Mouse (Mus musculus): ENCODE measurements at regions not wholly inside any gene's neighbourhood (a gene's known extent, or its start where the extent isn't known, plus 50 kb on each side); places are given as distances from the start of the nearest gene placed in this dataset.

DNA sequence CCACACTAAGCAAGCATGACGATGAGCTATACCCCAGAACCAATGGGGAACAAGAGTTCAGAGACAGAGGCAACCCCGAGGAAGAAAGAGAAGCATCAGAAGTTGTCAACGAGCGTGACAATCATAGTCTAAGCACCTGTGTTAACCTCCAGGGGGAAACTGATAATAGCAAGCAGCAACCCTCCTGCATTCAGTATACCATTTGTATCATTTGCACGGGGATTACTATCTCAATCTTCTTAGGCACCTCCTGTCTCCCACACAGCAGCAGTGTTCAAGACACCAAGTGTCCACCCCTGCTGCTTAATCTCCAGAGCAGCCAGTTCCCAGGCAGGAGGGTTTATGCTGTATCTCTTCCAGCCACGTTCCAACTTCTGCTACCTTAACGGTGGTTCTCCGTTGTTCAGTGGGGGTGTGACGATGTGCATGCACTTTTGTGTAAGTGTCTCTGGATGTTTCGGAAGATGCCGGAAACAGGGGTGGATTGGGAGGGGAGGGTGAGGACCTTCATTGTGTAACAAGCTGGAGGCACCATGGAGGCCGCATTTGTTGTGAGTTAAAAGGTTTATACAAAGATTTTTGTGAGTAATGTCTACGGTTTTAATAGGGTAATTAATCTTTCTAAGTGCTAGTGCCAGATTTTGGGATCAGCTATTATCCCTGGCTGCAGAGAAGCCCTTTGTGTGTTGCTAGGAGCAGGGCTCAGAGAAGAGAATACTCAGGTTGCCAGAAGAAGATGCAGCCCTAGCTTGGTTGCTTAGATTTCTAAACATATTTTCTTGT is 245.8 kb downstream of the Rnf144b start:
- WGBS, result 59% methylated on average over 13 of the region's 13 CpGs

DNA sequence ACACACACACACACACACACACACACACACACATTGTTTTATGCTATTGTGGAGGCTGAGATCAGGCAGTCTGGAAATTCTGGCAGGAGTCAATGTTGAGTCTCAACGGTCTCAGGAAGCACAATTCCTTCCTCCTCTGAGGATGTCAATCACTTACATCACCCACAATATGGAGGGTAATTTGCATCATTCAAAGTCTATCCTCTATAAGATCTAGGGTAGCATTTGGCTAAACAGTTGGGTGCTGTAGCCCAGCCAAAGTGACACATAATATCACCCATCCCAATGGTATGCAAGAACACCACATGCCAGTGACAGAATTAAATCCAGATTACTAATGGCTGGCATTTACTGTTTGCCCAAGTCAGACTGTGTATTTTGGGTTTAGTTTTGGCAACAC is 252.1 kb downstream of the Rnf144b start:
- Histone ChIP-seq H3K4me1 (replicated peaks; ENCODE audit: control insufficient read depth, insufficient read depth, low read length) (no peaks in the 10 kb centered on the region), H3K4me2 (ENCODE audit: low read depth, low read length) (no peak overlapping the region), H3K27me3 (ENCODE audit: control insufficient read depth, insufficient read depth, low read depth, low read length) (no peaks in the 10 kb centered on the region), H3K9me3 (ENCODE audit: control insufficient read depth, low read length) (no peaks in the 10 kb centered on the region), H3K4me3 (ENCODE audit: low read length) (no peak overlapping the region), H3K9ac (ENCODE audit: low read length) (no peak overlapping the region), H3K27ac (ENCODE audit: low read length) (no peak overlapping the region), H3K36me3 (ENCODE audit: control insufficient read depth, insufficient read depth, low read length) (no peaks in the 10 kb centered on the region)
- 70% methylated on average over 1 of the region's 1 CpGs for WGBS
- no peak for ATAC-seq (ENCODE audit: low read depth)

More for the DNA sequence above, 245.8 kb downstream of the Rnf144b start:
- H3K9ac ChIP-seq (ENCODE audit: low read length), result no peak overlapping the region
- H3K27me3 ChIP-seq (ENCODE audit: control insufficient read depth, insufficient read depth, low read depth, low read length), result no peaks in the 10 kb centered on the region
- no peak for ATAC-seq (ENCODE audit: low read depth)
- H3K9me3 ChIP-seq (ENCODE audit: control insufficient read depth, low read length), result no peaks in the 10 kb centered on the region
- no peaks in the 10 kb centered on the region for H3K36me3 ChIP-seq (ENCODE audit: control insufficient read depth, insufficient read depth, low read length)
- H3K27ac ChIP-seq (ENCODE audit: low read length), result no peak overlapping the region
- H3K4me1 ChIP-seq (replicated peaks; ENCODE audit: control insufficient read depth, insufficient read depth, low read length), result no peaks in the 10 kb centered on the region
- no peak overlapping the region for H3K4me2 ChIP-seq (ENCODE audit: low read depth, low read length)
- no peak overlapping the region for H3K4me3 ChIP-seq (ENCODE audit: low read length)

DNA sequence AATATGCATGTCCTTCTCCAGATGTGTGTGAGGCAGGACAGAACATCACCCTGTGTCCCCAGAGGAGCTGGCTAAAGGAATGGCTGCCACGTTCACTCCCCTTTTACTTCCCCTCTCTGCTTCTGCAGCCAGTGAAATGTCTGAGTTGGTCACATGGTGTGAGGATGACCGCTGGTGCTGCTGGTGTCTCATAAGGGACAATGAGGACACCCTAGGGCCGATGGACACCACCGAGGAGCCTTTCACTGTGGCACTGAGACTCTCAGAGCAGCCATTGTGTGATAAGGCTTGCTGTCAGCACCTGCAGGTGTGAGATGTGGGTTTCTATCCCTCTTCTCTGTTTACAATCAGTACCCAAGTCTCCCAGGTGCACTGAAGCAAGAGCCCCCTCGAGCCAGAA is 268.6 kb downstream of the Rnf144b start:
- Histone ChIP-seq H3K9me3 (ENCODE audit: control insufficient read depth, low read length) (no peaks in the 10 kb centered on the region), H3K36me3 (ENCODE audit: control insufficient read depth, insufficient read depth, low read length) (no peaks in the 10 kb centered on the region), H3K27ac (ENCODE audit: low read length) (no peak overlapping the region), H3K4me3 (ENCODE audit: low read length) (no peak overlapping the region), H3K4me1 (replicated peaks; ENCODE audit: control insufficient read depth, insufficient read depth, low read length) (no peaks in the 10 kb centered on the region), H3K4me2 (ENCODE audit: low read depth, low read length) (no peak overlapping the region), H3K9ac (ENCODE audit: low read length) (no peak overlapping the region), H3K27me3 (ENCODE audit: control insufficient read depth, insufficient read depth, low read depth, low read length) (no peaks in the 10 kb centered on the region)
- ATAC-seq (ENCODE audit: low read depth), result no peak
- 42% methylated on average over 5 of the region's 5 CpGs for WGBS

DNA sequence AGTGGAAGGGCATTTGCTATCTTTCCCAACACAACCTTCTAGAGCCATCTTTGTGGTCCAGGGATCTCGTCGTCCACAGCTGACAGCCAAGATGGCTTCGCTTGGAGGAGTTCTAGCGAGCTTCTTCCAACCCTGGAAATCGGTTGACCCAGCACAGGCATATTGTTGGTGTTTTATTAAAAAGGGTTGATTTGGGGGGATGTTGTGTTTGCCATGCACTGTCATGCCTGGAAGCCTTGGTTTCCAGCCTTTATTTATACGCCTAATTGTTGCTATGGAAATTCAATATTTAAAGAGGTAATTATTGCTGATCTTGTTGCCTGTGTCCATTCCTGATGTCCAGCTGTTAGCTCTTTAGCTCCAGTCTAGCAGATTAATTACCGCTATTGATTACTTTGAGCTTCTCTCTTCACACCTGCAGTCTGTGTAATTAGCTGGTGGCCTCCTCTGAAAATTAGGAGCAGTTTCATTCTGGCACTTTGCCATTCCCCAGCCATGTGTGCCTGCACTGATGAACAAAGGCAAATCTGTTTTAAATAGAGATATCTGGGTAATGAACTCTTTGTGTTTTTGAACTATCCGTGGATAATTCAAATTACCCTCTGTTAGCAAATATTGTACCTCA is 275.4 kb downstream of the Rnf144b start:
- H3K9me3 ChIP-seq (ENCODE audit: control insufficient read depth, low read length), result no peaks in the 10 kb centered on the region
- ATAC-seq (ENCODE audit: low read depth), result no peak
- H3K27ac ChIP-seq (ENCODE audit: low read length), result no peak overlapping the region
- no peaks in the 10 kb centered on the region for H3K27me3 ChIP-seq (ENCODE audit: control insufficient read depth, insufficient read depth, low read depth, low read length)
- no peak overlapping the region for H3K9ac ChIP-seq (ENCODE audit: low read length)
- H3K36me3 ChIP-seq (ENCODE audit: control insufficient read depth, insufficient read depth, low read length), result no peaks in the 10 kb centered on the region
- WGBS, result 85% methylated on average over 8 of the region's 8 CpGs
- no peak overlapping the region for H3K4me3 ChIP-seq (ENCODE audit: low read length)
- no peaks in the 10 kb centered on the region for H3K4me1 ChIP-seq (replicated peaks; ENCODE audit: control insufficient read depth, insufficient read depth, low read length)
- no peak overlapping the region for H3K4me2 ChIP-seq (ENCODE audit: low read depth, low read length)

DNA sequence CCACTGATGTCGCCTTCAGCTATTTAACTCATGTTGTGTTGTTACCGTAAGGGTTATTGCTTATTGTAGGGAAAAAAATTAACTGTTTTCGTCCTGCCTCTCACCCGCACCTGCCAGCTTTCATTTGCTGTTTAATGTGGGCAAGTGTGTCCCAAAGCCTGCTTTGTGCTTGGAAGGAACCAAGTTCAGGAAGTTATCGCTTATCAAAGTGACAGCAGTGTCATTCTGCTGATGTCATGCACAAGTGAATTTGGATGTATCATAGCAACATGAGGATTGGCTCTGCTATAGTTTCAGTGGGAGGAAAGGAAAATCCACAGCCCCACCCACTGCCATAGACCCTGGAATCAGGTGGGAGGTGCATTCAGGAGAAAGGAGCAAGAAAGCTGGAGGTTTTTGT is 276.5 kb downstream of the Rnf144b start:
- Histone ChIP-seq H3K4me3 (ENCODE audit: low read length) (no peak overlapping the region), H3K4me1 (replicated peaks; ENCODE audit: control insufficient read depth, insufficient read depth, low read length) (no peaks in the 10 kb centered on the region), H3K9ac (ENCODE audit: low read length) (no peak overlapping the region), H3K27me3 (ENCODE audit: control insufficient read depth, insufficient read depth, low read depth, low read length) (no peaks in the 10 kb centered on the region), H3K9me3 (ENCODE audit: control insufficient read depth, low read length) (no peaks in the 10 kb centered on the region), H3K36me3 (ENCODE audit: control insufficient read depth, insufficient read depth, low read length) (no peaks in the 10 kb centered on the region), H3K27ac (ENCODE audit: low read length) (no peak overlapping the region), H3K4me2 (ENCODE audit: low read depth, low read length) (no peak overlapping the region)
- 80% methylated on average over 5 of the region's 5 CpGs for WGBS
- no peak for ATAC-seq (ENCODE audit: low read depth)

DNA sequence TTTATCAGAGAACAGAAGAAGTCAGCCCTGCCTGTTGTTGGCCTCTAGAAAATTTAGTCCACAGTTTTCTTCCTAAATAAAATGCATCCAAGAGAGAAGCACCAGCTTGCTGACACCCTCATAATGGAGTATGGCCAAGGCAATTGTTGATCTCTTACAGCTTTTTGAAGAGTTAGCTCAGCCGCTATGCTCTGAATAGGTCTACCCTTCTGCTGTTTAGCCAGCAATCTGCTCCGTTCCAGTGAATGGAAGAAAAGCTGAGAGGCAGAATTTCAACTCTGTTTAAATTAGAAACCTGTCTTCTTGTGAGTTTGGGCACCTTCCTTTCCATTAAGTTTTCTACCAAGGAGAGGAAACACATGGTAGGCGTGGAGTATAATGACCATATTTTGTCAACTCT is 290.8 kb downstream of the Rnf144b start:
- H3K4me1 ChIP-seq (replicated peaks; ENCODE audit: control insufficient read depth, insufficient read depth, low read length), result no peaks in the 10 kb centered on the region
- no peaks in the 10 kb centered on the region for H3K27me3 ChIP-seq (ENCODE audit: control insufficient read depth, insufficient read depth, low read depth, low read length)
- WGBS, result 84% methylated on average over 3 of the region's 3 CpGs

DNA sequence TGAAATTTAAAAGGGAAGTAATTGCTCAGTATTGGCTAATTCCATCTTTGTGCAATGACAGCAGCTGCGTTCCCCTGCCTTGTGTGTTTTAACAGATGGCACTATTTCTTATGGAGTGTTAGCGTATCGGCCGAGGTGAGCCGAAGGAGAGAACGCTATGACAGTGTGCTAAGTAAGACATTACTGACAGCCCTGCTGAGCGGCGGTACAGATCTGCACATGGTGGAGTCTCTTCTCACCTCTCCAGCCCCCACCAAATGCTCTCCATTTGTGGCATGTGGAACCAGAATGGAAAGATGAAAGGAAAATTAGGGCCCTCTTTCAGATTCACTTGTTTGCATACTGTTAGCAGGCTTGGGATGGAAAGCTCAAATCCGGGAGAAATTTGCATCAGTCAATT is 291.5 kb downstream of the Rnf144b start:
- H3K4me1 ChIP-seq (replicated peaks; ENCODE audit: control insufficient read depth, insufficient read depth, low read length), result no peaks in the 10 kb centered on the region
- ATAC-seq (ENCODE audit: low read depth), result no peak
- WGBS, result 67% methylated on average over 9 of the region's 9 CpGs

More for the DNA sequence above, 290.8 kb downstream of the Rnf144b start:
- H3K27ac ChIP-seq (ENCODE audit: low read length), result no peak overlapping the region
- no peak overlapping the region for H3K4me2 ChIP-seq (ENCODE audit: low read depth, low read length)
- ATAC-seq (ENCODE audit: low read depth), result no peak
- no peaks in the 10 kb centered on the region for H3K9me3 ChIP-seq (ENCODE audit: control insufficient read depth, low read length)
- no peak overlapping the region for H3K9ac ChIP-seq (ENCODE audit: low read length)
- no peak overlapping the region for H3K4me3 ChIP-seq (ENCODE audit: low read length)
- H3K36me3 ChIP-seq (ENCODE audit: control insufficient read depth, insufficient read depth, low read length), result no peaks in the 10 kb centered on the region

DNA sequence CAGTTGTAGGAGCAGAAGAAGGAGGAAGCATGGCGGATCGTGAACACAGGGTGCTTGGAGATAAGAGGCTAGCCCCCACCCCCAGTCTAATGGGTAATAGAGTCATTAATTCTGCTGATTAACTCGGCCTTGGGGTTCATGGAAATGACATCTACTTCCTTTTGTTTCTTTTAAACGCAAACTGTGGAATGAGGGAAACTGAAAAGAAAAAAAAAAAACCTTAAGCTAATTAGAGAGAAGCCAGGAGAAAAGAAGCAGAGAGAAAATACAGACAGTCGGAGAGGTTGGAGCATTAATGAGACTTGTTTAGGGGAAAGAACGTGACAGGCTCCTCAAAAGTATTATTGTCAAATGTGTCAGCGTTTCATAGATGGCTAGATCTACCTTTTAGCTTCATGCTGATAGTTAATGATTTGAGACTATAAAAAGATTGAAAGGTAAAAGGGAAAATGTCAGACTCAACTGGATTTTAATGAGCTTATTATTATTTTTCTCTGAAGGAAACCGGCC is 307.5 kb downstream of the Rnf144b start:
- 57% methylated on average over 8 of the region's 8 CpGs for WGBS
- H3K4me2 ChIP-seq (ENCODE audit: low read depth, low read length), result no peak overlapping the region
- no peak overlapping the region for H3K4me3 ChIP-seq (ENCODE audit: low read length)
- H3K27ac ChIP-seq (ENCODE audit: low read length), result no peak overlapping the region
- no peak for ATAC-seq (ENCODE audit: low read depth)
- no peaks in the 10 kb centered on the region for H3K36me3 ChIP-seq (ENCODE audit: control insufficient read depth, insufficient read depth, low read length)
- H3K9me3 ChIP-seq (ENCODE audit: control insufficient read depth, low read length), result no peaks in the 10 kb centered on the region
- H3K4me1 ChIP-seq (replicated peaks; ENCODE audit: control insufficient read depth, insufficient read depth, low read length), result no peaks in the 10 kb centered on the region
- H3K27me3 ChIP-seq (ENCODE audit: control insufficient read depth, insufficient read depth, low read depth, low read length), result no peaks in the 10 kb centered on the region
- H3K9ac ChIP-seq (ENCODE audit: low read length), result no peak overlapping the region

More for the DNA sequence above, 291.5 kb downstream of the Rnf144b start:
- H3K27ac ChIP-seq (ENCODE audit: low read length), result no peak overlapping the region
- H3K9ac ChIP-seq (ENCODE audit: low read length), result no peak overlapping the region
- no peaks in the 10 kb centered on the region for H3K9me3 ChIP-seq (ENCODE audit: control insufficient read depth, low read length)
- H3K4me3 ChIP-seq (ENCODE audit: low read length), result no peak overlapping the region
- H3K27me3 ChIP-seq (ENCODE audit: control insufficient read depth, insufficient read depth, low read depth, low read length), result no peaks in the 10 kb centered on the region
- no peak overlapping the region for H3K4me2 ChIP-seq (ENCODE audit: low read depth, low read length)
- no peaks in the 10 kb centered on the region for H3K36me3 ChIP-seq (ENCODE audit: control insufficient read depth, insufficient read depth, low read length)

DNA sequence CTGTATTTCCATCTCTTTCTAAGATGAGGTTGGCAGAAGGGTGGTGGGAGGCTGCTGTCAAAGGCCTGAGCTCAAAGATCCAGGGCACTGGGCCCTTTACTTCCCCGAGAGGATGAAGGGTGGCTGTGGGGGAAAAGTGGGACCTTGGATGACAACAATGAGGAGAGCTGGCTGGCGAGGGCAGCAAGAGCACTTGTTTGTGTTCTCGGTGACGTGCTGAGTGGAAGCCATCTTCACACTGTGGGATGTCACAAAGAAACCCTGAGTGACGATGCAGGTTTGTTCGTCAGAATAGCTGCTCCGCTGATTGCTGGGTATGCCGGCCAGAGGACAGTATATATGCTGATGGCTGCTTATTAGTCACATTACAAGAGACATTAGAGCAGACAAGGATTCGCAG is 308.0 kb downstream of the Rnf144b start:
- no peaks in the 10 kb centered on the region for H3K36me3 ChIP-seq (ENCODE audit: control insufficient read depth, insufficient read depth, low read length)
- WGBS, result 69% methylated on average over 9 of the region's 9 CpGs
- H3K9ac ChIP-seq (ENCODE audit: low read length), result no peak overlapping the region
- no peak overlapping the region for H3K4me2 ChIP-seq (ENCODE audit: low read depth, low read length)
- H3K27me3 ChIP-seq (ENCODE audit: control insufficient read depth, insufficient read depth, low read depth, low read length), result no peaks in the 10 kb centered on the region
- H3K4me3 ChIP-seq (ENCODE audit: low read length), result no peak overlapping the region
- H3K27ac ChIP-seq (ENCODE audit: low read length), result no peak overlapping the region
- H3K9me3 ChIP-seq (ENCODE audit: control insufficient read depth, low read length), result no peaks in the 10 kb centered on the region
- no peak for ATAC-seq (ENCODE audit: low read depth)
- H3K4me1 ChIP-seq (replicated peaks; ENCODE audit: control insufficient read depth, insufficient read depth, low read length), result no peaks in the 10 kb centered on the region

All from lung, embryonic 16.5 days (tissue).